Mouse (Mus musculus) adrenal gland, adult (tissue): ENCODE data around the gene Plxnb1.

ENCODE experiments used
- DNase-seq, 2 experiments: peaks; one replicate each; pipeline ENCODE4 v3.0.0; 2022 to 2023; ENCODE audit warnings: low spot score in 1 of 2; ENCODE audit not compliant: inconsistent age in 2 of 2

Gene Plxnb1

DNA sequence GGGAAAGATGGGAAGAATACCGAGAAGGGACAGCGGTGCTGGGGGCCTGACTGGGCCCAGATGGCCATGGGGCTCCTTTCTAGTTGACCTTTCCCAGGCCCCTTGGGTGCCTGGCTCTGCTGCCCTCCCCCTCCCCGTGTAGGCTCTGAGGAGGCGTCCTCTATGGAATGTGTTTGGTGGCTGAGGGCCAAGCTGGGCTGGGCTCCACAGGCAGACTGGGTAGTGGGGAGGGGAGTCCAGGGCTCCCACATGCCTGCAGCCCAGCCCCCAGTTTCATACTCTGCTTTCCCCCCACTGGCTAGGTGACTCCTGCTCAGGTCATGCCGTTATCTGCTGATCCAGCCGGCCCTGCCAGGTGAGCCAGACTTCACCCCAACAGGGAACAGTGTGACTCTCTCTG lies 3.8 kb downstream of the Plxnb1 start:
- peak; percentile 82 to 91 for DNase-seq

DNA sequence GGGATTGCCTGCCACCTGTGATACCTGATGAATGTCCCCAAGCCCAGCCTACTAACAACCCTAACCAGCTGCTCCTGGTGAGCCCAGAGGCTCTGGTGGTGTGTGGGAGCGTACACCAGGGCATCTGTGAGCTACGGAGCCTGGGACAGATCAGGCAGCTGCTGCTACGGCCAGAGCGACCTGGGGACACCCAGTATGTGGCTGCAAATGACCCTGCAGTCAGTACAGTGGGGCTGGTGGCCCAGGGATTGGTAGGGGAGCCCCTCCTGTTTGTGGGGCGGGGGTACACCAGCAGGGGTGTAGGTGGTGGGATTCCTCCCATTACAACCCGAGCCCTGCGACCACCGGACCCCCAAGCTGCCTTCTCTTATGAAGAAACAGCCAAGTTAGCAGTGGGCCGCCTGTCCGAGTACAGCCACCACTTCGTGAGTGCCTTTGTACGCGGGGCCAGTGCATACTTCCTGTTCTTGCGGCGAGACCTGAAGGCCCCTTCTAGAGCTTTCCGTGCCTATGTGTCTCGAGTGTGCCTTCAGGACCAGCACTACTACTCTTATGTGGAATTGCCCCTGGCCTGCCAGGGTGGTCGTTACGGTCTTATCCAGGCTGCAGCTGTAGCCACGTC lies 5.2 kb downstream of the Plxnb1 start:
- DNase-seq = peak; percentile 21 to 70

GRCm38 (mm10) chr9:109101933-109102445 lies 6.8 kb downstream of the Plxnb1 start:
- peak; percentile 43 to 82 for DNase-seq

GRCm38 (mm10) chr9:109102541-109102940 lies 7.4 kb downstream of the Plxnb1 start:
- peak in 1 of 2 experiments; percentile 60 for DNase-seq

GRCm38 (mm10) chr9:109103250-109103649 lies 8.1 kb downstream of the Plxnb1 start:
- peak; percentile 96 to 97 for DNase-seq

- DNase-seq = peak; percentile 56 to 80
Measured at GRCm38 (mm10) chr9:109104083-109104482, 8.9 kb downstream of the Plxnb1 start.

DNA sequence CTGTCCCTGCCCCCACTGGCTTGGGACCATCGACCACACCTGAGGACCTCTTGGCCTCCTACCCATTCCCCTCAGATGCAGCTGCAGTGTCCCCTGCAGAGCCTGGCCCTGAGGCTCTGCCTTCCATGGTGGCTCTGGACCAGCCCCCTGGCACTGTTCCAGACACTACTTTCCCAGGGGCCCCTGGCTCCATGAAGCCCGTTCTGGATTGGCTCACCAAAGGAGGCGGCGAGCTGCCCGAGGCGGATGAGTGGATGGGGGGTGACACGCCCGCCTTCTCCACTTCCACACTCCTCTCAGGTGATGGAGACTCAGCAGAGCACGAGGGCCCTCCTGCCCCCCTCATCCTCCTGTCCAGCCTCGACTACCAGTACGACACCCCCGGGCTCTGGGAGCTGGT lies 9.8 kb downstream of the Plxnb1 start:
- peak; percentile 78 to 89 for DNase-seq

DNA sequence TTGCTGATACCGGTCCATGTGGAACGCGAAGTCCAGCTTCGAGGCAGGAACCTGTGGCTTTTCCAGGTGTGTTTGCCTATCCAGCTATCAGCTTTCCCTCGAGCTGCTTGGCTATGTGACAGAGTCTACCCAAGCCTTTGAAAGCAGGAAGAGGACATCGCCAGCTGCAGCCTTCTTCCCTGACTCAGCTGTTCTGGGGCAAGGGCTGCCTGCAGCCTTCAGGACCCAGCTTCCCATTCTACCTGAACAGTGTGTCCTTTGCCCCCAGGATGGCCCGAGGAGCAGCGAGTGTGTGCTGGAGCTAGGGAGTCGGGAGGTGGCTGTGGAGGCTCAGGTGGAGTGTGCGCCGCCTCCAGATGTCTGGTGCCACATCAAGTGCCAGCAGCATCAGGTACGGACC lies 10.5 kb downstream of the Plxnb1 start:
- DNase-seq = peak in 1 of 2 experiments; percentile 24

DNA sequence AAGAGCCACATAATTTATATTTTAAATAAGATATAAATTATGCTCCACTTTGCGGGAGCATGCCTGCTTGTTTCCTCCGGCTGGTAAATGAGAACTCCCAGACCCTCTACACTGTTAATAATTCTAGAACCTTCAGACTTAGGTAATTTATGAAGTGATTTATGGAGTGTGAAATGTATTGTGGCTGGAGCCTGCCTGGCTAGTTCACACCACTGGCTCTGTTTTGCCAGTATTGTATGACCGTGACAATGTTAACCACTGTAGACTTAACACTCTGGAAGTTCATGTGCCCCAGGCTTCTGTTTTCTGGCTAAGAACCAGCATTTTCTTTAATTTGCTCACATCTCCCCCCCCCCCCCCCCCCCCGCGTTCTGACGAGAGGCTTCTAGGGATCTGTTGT lies 12.2 kb downstream of the Plxnb1 start:
- no peak for DNase-seq

DNA sequence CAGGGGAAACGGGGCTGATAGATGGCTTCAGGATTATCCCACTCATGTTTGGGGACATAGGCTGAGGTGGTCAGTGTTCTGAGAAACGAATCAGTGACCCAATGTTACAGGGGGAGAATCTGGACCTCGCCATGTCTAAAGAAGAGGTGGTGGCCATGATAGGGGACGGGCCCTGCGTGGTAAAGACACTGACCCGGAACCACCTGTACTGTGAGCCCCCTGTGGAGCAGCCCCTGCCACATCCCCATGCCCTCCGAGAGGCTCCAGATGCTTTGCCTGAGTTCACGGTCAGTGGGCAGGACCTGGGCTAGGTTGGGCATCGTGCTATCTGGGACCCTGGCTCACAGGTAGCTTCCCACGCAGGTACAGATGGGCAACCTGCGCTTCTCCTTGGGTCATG lies 15.1 kb downstream of the Plxnb1 start:
- no peak for DNase-seq

DNA sequence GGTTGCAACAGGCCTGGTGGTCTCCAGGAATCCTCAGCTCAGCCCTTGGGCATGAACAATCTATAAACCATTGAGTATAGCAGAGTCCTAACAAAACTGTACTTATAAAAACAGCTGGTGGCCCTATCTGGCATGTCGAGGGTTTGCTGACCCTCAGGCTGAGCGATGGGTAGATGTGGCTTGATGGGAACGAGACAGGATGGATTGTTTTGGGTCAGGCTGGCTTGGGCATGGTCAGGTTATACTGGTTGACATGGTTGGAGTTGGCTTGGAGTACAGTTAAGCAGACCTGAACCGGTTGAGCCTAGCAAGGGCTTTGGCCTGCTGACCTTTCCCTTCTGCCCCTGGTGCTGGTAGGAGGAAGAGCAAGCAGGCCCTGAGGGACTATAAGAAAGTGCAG lies 15.9 kb downstream of the Plxnb1 start:
- peak in 1 of 2 experiments; percentile 4 for DNase-seq

DNA sequence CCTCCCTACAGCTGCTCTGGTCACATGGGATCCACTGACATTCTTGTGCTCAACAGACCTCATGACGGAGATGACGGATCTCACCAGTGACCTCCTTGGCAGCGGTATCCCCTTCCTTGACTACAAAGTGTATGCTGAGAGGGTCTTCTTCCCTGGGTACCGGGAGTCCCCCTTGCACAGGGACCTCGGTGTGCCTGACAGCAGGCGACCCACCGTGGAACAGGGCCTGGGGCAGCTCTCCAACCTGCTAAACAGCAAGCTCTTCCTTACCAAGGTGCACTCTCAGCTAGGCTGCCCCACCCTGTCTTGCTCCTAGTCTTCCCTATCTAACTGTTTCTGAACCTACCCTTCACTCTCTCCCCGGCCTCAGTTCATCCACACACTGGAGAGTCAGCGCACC lies 16.4 kb downstream of the Plxnb1 start:
- DNase-seq = no peak

DNA sequence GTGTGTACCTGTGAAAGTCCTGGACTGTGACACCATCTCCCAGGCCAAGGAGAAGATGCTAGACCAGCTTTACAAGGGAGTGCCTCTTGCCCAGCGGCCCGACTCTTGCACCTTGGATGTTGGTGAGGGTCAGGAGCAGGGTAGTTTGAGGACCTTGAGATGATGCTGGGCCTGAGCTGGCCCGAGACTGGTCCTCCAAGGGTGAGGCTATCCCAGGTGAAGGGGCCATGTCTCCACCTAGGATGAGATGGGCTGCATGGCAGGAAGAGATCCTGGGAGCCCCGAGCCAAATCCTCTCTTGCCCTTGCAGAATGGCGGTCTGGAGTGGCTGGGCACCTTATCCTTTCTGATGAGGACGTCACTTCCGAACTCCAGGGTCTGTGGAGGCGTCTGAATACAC lies 18.1 kb downstream of the Plxnb1 start:
- DNase-seq = peak in 1 of 2 experiments; percentile 7

DNA sequence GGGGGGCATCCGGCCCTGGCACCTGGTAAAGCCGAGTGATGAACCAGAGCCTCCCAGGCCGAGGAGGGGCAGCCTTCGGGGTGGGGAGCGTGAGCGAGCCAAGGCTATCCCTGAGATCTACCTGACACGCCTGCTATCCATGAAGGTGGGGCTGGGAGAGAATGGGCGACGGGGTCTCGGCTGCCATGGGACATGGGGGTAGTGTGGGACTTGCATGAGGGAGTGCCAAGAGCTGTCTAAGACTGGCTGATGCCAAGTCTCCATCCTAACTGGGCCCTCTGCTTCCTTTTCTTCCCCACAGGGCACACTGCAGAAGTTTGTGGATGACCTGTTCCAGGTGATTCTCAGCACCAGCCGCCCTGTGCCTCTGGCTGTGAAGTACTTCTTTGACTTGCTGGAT lies 19.1 kb downstream of the Plxnb1 start:
- peak in 1 of 2 experiments; percentile 13 for DNase-seq

DNA sequence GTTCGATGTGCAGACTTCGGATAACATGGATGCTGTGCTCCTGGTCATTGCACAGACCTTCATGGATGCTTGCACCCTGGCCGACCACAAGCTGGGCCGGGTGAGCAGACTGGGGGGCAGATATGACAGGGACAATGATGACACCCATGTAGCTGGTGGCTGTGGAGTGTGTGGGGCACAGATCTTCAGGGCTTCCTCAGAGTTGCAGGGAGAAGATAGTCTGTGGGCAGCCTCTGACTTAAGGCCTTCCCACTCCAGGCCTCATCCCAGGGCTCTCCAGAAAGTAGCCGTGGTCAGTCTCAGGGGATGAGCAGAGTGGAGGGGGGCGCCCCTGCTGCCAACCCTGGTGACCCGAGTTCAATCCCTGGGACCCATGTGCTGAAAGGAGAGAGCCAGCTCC lies 19.7 kb downstream of the Plxnb1 start:
- peak in 1 of 2 experiments; percentile 11 for DNase-seq

GRCm38 (mm10) chr9:109116205-109116604 lies 21.0 kb downstream of the Plxnb1 start:
- DNase-seq = peak; percentile 87 to 92

- DNase-seq = peak; percentile 39 to 71
Measured at GRCm38 (mm10) chr9:109118106-109118505, 22.9 kb downstream of the Plxnb1 start.

- DNase-seq = peak; percentile 38 to 44
Measured at GRCm38 (mm10) chr9:109119571-109119970, 24.4 kb downstream of the Plxnb1 start.

DNA sequence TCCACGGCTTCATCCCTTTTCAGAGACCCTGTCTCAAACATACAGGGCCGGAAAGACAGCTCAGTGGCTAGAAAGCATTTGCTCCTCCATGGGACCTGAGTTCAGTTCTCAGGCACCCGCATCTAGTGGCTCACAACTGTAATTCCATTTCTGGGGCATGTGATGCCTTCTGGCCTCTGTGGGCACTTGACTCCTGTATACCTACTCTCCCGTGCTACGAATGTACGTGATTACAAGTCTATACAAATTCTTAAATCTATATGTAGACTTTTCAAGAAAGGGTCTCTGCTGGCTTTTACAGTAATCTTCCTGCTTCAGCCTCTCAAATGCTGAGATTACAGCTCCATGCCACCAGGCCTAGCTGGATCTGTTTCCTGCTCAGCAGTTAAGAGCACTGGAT lies 25.8 kb downstream of the Plxnb1 start:
- DNase-seq = peak; percentile 9 to 44

DNA sequence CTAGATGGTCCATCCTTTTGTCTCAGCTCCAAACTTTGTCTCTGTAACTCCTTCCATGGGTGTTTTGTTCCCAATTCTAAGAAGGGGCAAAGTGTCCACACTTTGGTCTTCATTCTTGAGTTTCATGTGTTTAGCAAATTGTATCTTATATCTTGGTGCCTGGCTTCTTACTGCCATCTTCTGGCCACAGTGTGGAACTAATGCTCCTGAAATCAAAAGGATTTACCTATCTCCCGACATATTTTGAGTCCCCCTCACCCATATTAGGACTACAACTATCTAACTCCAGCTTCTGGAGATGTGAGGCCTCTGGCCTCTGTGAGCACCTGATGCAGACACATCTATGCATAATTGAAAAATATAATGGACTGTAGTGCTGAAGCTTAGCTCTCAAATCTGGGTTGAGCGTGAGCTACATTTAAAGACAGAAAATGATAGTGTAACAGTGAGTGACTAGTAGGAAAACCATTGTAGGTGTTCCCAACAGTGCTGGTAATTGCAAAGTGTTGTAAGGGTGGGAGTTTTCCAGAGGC lies 27.4 kb downstream of the Plxnb1 start:
- DNase-seq = peak; percentile 39 to 77

DNA sequence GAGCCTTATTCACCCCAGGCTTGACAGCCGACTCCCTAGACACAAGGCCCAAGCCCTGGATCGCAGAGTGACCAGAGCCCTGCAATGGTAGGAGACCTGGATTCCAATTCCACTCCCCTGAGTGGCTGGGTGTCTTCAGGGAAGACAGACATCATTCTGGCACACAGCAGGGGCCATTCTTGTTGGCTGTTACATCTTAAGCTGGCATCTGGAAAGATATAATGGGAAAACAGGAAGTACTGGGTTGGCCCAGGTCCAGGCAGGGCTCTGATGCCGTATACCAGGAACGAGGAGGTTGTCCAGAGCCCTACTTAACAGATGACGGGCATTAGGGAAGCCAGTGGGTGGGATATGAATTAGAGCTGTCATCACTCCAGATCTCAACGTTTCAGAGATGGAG lies 28.1 kb downstream of the Plxnb1 start:
- DNase-seq = peak; percentile 47 to 74

GRCm38 (mm10) chr9:109124164-109124563 lies 29.0 kb downstream of the Plxnb1 start:
- peak in 1 of 2 experiments; percentile 41 for DNase-seq

DNA sequence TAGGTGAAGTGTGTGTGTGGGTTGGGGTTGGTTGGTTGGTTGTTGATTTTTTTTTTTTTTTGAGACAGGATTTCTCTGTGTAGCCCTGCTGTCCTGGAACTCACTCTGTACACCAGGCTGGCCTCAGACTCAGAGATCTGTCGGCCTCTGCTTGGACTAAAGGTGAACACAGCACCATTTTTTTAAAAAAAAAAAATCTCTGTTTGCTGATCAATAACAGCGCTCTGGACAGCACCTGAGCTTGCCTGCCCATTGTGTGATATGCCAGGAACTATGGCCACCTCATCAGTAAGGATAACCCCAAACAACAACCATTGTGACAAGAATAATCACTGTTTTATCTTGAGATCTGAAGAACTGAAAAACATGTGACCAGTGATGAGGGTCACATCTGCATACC lies 29.9 kb downstream of the Plxnb1 start:
- DNase-seq = no peak
